Mouse (Mus musculus) brain, embryonic 14.5 days (tissue): ENCODE data around the gene Gm13279.
"Not testable (repeated sequence)": the region's sequence is repeated elsewhere in the genome, so short reads cannot be mapped to it uniquely, and the experiment has no call there.

Experiments
- CTCF ChIP-seq: fragments of 200-500 bp; IDR thresholded peaks from 2 replicates; pipeline ENCODE4 v1.5.1; 2012; ENCODE audit warnings: inconsistent platforms, mild to moderate bottlenecking, moderate library complexity, borderline replicate concordance; ENCODE audit not compliant: insufficient read depth, insufficient read length; ENCODE audit errors: extremely low read depth
- POLR2A ChIP-seq: fragments of 200-500 bp; IDR thresholded peaks from 2 replicates; pipeline ENCODE4 v1.6.1; 2012; ENCODE audit warnings: mild to moderate bottlenecking, inconsistent platforms, borderline replicate concordance; ENCODE audit not compliant: poor library complexity, insufficient read depth, insufficient read length, severe bottlenecking; ENCODE audit errors: extremely low read depth

DNA sequence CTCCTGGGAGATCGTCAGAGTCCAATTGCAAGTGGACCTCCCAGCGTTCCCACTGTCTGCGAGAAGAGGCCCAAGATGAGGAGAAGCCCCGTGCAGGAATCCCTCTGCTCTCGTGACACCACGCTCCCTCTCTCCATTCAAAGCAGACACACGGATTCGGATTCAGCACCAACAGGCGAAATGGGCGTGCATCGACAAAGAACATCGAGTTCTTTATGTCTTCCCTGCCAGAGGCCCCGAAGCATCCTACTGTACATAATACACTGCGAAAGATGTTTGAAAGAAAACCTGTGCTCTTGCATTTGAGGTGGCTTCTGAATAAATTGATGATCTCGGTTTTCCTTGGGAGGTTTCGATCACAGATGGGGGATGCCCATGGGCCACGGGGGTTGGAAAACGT is 16.9 kb upstream of the Gm13279 start:
- not testable (repeated sequence) for TF ChIP-seq CTCF, POLR2A
